Mouse (Mus musculus): ENCODE measurements around the gene Nup214. TPM values are rescaled to one million over a fixed set of nuclear protein-coding genes. Genes with fewer than 3 reads are reported as not detected.

The Nup214 gene
- 26.8 and 30.6 TPM in 2 replicates for polyA plus RNA-seq (2012; rRNA removed)

DNA sequence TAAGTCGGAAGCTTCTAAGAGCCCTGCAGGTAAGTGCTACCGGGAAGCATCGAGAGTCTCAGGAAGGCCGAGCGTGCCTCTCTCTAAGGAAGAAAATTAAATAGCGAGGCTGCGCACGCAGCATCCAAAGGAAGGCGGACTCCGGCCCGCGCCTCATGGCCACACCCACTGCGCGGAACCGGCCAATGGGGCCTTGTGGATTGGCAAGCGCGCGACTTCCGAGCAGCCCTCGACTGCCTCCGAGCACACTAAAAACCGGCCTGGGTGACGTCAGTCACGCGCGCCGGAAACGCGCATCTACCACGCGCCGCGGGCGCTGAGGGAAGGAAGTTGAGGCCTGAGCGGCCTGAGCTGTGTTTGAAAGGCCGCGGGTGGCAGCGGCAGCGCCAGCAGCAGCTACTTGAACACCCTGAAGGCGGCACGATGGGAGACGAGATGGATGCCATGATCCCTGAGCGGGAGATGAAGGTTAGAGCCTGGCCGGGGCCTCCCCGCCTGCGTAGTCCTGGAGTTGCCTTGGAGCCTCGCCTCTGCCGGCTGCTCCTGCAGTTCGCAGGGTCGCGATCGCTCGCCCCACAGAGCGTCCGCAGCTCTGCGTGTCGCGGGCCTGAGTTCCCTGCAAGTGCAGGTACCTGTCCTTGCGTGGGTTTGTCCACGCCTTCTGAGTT is at the start of gene Nup214:
Nup214 (plus strand) TSS at position 296 of the 668 bp plus-strand sequence.
- peak; percentile 75 for DNase-seq (ENCODE audit: low read depth)

GRCm38 (mm10) chr2:31924811-31925210 is 49.4 kb upstream of the Nup214 start:
- DNase-seq (ENCODE audit: low read depth), result peak; percentile 34

DNA sequence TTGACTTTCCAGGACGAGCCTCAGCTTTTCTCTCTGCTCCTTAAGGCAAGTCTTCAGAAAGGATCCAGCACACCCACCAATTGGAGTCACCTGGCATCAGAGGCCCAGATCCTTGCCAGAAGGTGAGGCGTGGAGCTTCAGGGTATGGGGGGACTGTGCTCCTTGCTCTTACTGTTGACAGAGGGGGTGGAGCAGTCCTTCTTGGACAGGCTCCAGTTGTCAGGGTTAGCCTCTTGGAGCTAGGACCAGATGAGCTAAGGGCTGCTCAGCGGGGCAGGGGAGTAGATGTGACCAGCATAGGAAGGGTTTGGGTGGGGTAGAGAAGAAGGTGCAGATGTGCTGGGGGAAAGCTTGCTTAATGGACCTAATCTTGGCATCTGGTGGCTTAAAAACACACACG is 48.3 kb upstream of the Nup214 start:
- no peak for DNase-seq (ENCODE audit: low read depth)

GRCm38 (mm10) chr2:31929664-31930063 is 44.6 kb upstream of the Nup214 start:
- no peak for DNase-seq (ENCODE audit: low read depth)

- no peak for DNase-seq (ENCODE audit: low read depth)
Measured at GRCm38 (mm10) chr2:31934551-31934950, 39.7 kb upstream of the Nup214 start.

DNA sequence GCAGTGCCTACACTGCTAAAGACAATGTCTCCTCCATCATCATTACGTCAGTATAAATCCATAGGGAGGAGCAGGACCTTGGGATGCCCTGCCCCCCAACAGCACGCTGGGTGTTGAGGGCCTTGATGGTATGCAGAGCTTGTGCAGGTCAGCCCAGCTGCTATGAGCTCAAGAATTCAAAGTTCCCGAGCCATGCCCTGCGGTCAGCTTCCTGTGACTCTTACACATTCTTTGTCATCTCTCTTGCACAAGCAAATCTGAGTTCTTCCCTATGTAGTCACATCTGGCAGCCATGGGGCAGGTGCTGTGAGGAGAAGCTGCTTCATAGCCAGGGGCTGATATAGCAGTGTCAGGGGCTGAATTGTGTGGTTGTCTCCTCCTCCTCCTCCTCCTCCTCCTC is 39.2 kb upstream of the Nup214 start:
- DNase-seq (ENCODE audit: low read depth), result no peak

DNA sequence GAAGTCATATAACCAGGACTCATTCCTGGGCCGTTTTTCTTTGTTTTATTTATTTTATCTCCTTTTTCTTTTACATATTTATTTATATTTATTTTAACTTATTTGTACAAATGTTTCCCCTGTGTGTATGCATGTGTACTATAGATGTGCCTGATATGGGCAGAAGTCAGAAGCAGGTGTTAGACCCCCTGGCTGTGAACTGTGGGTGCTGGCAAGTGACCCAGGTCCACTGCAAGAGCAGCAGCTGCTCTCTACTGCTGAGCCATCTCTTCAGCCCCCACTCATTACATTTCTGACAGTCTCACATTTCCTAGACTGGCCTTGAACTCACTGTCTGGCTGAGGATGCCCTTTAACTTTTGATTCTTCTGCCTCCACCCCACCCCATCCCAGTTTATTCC is 35.9 kb upstream of the Nup214 start:
- DNase-seq (ENCODE audit: low read depth), result no peak

DNA sequence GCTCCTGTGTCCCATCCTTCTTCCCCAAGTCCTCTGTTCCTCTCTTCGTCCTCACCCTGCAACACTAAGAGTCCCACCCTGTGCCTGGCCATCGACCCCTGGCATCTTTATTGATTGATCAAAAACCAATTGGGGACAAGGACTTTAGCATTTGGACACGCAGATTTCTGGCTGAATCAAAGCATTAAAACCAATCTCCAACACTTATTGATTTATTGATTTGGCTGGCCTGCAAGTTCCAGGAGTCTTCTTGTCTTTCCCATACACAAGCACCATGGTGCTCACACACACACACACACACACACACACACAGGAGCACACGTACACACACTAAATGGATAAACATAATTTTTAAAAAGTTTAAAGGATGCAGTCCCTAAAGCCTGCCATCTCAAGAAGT is 31.2 kb upstream of the Nup214 start:
- no peak for DNase-seq (ENCODE audit: low read depth)

DNA sequence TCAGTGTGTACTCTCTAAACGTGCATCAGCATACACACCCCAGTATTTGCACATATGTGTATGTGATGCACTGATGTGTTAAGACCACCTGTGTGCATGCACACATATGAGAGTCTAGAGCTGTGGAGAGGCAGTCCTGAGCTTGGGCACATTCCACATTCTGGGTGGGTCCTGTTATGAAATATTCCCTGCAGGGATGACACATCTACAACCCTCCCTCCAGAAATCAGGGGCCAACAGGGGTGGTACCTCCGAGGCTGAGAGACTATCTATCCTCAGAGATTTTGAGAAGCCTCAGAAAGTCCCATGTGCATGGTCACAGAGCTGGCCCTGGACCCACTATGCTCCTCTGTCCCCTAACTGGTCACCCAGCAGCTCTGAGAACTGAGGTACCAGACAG is 28.7 kb upstream of the Nup214 start:
- DNase-seq (ENCODE audit: low read depth), result no peak

DNA sequence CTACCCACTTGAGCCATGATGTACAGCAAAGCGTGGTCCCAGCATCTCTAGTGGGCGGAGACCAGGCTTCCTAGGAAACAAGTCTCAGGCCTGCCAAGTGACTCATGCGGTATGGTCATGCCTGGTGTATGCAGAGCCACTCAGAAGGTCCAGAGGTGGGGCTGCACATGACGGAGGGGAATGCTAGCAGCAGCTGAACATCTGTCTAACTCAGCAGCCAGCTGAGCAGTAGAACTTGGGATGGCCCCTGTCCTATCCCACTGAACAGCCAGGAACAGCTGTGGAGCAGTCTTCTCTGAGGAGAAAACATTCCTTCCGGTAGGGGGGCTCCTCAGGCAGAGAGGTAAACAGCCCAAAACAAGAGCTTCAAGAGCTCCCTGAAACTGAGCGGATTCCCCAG is 25.8 kb upstream of the Nup214 start:
- DNase-seq (ENCODE audit: low read depth), result no peak

- no peak for DNase-seq (ENCODE audit: low read depth)
Measured at GRCm38 (mm10) chr2:31948801-31949200, 25.4 kb upstream of the Nup214 start.

DNA sequence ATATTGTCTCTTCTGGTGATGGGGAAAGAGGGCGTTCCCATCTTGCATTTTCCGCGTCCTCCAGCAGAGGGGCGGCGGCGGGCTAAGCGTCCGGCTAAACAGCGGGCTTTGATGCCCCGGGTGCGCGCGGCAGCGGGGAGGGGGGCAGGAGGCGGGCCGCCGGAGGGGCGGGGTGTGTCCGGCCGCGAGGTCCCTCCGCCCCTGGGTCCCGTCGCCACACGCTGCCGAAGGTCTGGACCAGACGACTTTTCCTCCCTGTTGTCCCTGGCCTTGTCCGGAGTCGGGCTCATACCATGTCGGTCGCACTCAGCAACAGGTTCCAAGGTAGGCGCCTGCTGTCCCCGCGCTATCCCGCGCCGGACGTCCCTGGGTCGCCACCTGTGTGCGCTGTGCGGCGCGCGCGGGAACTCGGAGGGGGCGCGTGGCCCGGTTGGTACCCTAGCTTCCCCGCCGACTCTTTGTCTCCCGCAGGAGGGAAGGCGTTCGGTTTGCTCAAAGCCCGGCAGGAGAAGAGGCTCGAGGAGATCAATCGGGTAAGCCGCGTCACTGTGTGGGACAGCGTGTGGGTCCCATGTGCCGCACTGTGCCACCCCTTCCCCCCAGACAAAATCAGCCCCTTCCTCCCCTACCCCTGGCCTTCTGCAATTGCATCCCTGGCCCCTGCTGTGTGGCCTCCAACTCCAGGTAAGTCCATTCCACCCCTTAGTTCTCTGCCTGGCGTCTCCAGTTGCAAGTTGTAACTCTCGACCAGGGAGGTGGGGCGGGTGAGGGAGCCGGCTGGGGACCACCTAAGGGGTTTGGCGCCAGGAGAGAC is 24.0 kb upstream of the Nup214 start, which contains the start of gene Aif1l:
Aif1l (plus strand) TSS at position 82 of the 814 bp plus-strand sequence.
- DNase-seq (ENCODE audit: low read depth), result no peak

GRCm38 (mm10) chr2:31950966-31951365 is 23.3 kb upstream of the Nup214 start:
- no peak for DNase-seq (ENCODE audit: low read depth)

GRCm38 (mm10) chr2:31952236-31952635 is 22.0 kb upstream of the Nup214 start:
- no peak for DNase-seq (ENCODE audit: low read depth)

DNA sequence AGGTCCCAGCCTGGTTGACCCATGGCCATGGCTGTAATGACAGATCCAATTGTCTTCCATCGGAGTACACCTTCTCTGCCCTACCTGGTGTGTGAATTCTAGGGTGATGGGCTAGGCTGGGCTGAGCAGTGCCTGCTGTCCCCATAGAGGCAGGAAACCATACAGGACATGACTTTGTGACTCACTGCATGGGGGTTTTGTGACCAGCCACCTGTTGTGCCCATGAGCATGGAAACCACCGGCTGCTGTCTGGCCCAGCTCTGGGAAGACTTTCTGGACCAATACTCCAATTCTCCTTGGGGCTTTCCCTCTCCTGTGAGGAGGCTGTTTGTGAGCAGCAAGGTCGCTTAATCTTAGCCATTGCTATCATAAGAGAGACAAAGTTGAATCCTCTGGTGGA is 21.5 kb upstream of the Nup214 start:
- DNase-seq (ENCODE audit: low read depth), result no peak

DNA sequence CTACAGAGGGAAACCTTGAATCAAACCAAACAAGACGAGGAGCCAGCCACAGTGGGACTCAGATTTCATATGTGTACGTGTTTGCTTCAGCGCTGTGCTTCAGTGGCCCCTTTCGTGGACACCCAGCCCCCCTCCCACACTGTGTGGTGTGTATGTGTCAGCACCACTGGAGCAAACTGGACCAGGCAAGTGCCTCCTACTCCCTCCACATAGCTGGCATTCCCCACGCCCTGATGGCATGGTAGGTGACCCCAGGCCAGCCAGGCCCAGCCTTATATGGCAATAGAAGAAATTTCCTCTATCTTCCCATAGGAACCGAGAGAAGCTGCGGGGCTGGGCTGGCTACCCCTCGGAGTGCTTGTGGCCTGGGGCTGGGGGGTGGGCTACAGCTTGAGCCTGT is 20.5 kb upstream of the Nup214 start:
- DNase-seq (ENCODE audit: low read depth), result no peak

DNA sequence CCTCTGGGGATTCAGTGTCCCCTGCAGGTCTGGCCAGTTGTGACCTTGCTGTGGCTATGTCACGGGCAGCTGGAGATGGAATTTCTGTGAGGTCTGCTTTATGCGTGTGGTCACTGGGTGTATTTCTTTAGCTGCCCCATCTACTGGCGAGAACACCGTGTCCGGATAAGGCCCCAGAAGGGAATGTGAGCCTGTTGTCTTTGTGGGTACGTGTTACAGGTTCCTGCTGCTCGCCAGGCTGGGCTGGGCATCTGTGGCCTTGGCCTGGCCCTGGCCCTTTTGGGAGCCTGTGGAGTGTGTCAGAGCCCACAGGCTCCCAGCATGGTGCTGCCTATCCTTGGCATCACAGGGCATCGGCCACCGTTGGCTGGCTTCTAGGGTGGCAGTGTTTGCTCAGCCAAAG is 19.5 kb upstream of the Nup214 start:
- DNase-seq (ENCODE audit: low read depth), result no peak

- DNase-seq (ENCODE audit: low read depth), result no peak
Measured at GRCm38 (mm10) chr2:31955686-31956085, 18.6 kb upstream of the Nup214 start.

DNA sequence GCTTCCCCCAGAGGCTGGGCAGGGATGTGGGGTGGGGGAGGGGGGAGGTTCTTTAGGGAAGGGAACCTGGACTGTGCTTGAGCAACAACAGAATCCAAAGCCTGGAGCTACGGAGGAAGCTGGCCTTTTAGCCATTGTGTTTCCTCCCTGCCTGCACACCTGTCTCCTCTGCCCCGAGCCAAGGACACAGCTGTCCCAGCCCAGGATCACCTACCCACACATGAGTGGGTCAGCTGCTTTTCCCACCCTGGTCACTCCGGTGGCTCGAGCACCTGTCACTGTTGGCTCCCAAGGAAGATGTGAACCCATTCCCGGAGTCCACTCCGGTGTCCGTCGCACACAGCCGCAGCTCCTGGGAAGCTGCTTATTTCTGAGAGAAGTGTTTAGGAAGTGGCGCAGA is 17.0 kb upstream of the Nup214 start:
- no peak for DNase-seq (ENCODE audit: low read depth)

DNA sequence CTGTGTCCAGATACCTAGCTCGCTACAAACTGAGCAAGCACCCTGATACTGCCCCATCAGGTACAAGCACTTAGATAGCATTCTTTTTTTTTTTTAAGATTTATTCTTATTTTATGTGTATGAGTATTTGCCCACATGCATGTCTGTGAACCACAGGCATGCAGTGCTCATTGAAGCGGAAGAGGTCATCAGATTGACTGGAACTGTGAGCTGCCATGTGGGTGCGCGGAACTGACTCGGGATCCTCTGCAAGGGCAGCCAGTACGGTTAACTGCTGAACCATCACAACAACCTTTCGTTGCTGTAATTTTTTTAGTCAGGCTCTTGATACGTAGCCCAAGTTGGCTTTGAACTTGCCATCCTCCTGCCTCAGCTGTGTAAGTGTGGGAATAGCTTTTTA is 13.2 kb upstream of the Nup214 start:
- no peak for DNase-seq (ENCODE audit: low read depth)

DNA sequence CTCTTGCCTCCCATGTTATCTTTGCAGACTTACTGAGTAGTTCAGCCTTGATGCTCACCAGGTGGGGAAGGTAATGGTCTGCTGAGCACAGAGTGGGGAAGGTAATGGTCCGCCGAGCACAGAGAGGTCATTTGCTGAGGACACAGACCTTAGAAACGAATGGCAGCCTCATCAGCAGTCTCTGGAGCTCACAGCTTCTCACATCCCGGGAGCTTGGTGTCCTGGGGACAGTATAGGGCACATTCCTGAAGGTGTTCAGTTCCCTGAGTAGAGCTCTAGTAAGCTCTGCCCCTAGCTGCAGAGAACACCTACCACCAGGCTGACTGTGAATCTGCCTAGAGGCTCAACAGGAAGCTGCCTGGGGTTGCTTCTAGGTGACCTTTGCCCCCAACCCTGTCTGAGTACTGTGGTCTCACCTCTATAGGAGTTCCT is 12.4 kb upstream of the Nup214 start:
- DNase-seq (ENCODE audit: low read depth), result no peak

GRCm38 (mm10) chr2:31962501-31963224 is 11.6 kb upstream of the Nup214 start:
- no peak for DNase-seq (ENCODE audit: low read depth)

DNA sequence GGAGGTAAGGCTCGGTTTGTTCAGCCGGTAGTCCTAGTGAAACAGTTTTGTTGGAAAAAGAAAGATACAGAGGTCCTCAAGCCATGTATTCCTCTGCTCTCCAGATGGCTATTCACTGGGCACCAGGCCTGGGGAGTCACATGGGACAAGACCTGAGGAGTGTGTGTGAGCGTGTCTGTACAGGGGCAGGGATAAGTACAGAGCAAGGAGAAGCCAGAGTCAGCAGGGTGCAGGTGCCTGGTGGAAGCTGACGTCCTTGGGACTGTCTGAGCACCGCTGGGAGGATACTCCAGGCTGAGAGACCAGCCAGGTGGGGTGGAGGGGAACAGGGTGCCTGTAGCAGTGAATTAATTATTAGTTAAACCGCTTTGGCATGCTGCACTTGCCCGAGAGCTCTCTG is 10.7 kb upstream of the Nup214 start:
- DNase-seq (ENCODE audit: low read depth), result no peak
